Mouse (Mus musculus) midbrain, embryonic 14.5 days (tissue): ENCODE measurements at regions not wholly inside any gene's neighbourhood (a gene's known extent, or its start where the extent isn't known, plus 50 kb on each side); places are given as distances from the start of the nearest gene placed in this dataset.

ENCODE experiments used
- ATAC-seq: fragments of 200-750 bp; cut with Nextera tagmentation; 2 replicates; pipeline ENCODE4 v1.8.0; 2017; ENCODE audit warnings: moderate number of reproducible peaks, moderate library complexity; ENCODE audit not compliant: low FRiP score, low TSS enrichment
- DNase-seq: peaks from one replicate; pipeline ENCODE4 v3.0.0-alpha.2; 2015
- H3K27ac ChIP-seq: fragments of 300-500 bp; sonication (generic); replicated peaks from 2 replicates; pipeline ENCODE4 v1.5.1; 2014; ENCODE audit warnings: mild to moderate bottlenecking, low read depth, low read length, moderate library complexity
- H3K27me3 ChIP-seq: fragments of 300-500 bp; sonication (generic); 2 replicates; pipeline ENCODE4 v1.6.1; 2014; ENCODE audit warnings: low read length, control low read depth, mixed read lengths; ENCODE audit not compliant: control insufficient read depth, insufficient read depth
- H3K36me3 ChIP-seq: fragments of 300-500 bp; sonication (generic); 2 replicates; pipeline ENCODE4 v1.6.1; 2014; ENCODE audit warnings: low read length, control low read depth; ENCODE audit not compliant: control insufficient read depth, insufficient read depth
- H3K4me1 ChIP-seq: fragments of 300-500 bp; sonication (generic); 2 replicates; pipeline ENCODE4 v1.6.1; 2014; ENCODE audit warnings: mild to moderate bottlenecking, antibody characterized with exemption, low read length, control low read depth; ENCODE audit not compliant: control insufficient read depth, insufficient read depth
- H3K4me2 ChIP-seq: fragments of 300-500 bp; sonication (generic); 2 replicates; pipeline ENCODE4 v1.6.1; 2014; ENCODE audit warnings: mild to moderate bottlenecking, low read length, moderate library complexity
- H3K4me3 ChIP-seq: fragments of 300-500 bp; sonication (generic); replicated peaks from 2 replicates; pipeline ENCODE4 v1.5.1; 2014; ENCODE audit warnings: low read depth, low read length
- H3K9ac ChIP-seq: fragments of 300-500 bp; sonication (generic); replicated peaks from 2 replicates; pipeline ENCODE4 v1.6.1; 2014; ENCODE audit warnings: mild to moderate bottlenecking, low read length, moderate library complexity
- H3K9me3 ChIP-seq: fragments of 300-500 bp; sonication (generic); 2 replicates; pipeline ENCODE4 v1.6.1; 2016; ENCODE audit warnings: low read length, control low read depth, mixed read lengths; ENCODE audit not compliant: control insufficient read depth
- WGBS: fragments of 180-500 bp; shearing (Covaris S2); extraction: QIAGEN DNeasy Blood & Tissue Kit; methylation state at CpG from one replicate; pipeline ENCODE4 v1.1.7; 2014; 5-methylcytosine and 5-hydroxymethylcytosine counted together

DNA sequence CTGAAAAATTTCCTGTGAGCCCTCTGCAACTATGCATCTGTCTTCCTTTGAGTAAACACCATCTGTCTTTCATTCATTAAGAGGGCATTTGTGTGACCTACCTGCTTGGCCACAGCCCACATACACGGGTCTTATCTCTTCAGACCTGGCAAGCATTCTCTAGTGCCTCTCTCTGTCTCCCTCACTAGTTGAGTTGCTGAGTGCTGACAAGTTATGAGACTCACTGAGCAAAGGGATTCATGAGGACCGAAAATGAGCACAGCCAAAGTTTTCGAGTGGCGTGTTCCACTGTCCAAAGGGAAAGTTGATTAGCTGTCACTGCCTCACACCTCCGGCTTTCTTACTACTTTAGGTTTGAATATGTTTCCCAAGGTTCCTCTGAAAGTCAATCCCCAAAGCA, 328.5 kb downstream of the Pmp22 start:
- no peaks in the 10 kb centered on the region; the same call in 1 of the 2 replicates for H3K27me3 ChIP-seq
- H3K4me1 ChIP-seq: peaks cover 11% of the 10 kb centered on the region
- DNase-seq (no peak), ATAC-seq (no peak)
- 88% methylated on average over 5 of the region's 5 CpGs for WGBS
- no peak overlapping the region for H3K9ac ChIP-seq
- no peak overlapping the region for H3K4me2 ChIP-seq
- peaks cover 1% of the 10 kb centered on the region; the same call in 1 of the 2 replicates for H3K9me3 ChIP-seq
- no peak overlapping the region for H3K27ac ChIP-seq
- H3K36me3 ChIP-seq: no peaks in the 10 kb centered on the region
- no peak overlapping the region for H3K4me3 ChIP-seq

DNA sequence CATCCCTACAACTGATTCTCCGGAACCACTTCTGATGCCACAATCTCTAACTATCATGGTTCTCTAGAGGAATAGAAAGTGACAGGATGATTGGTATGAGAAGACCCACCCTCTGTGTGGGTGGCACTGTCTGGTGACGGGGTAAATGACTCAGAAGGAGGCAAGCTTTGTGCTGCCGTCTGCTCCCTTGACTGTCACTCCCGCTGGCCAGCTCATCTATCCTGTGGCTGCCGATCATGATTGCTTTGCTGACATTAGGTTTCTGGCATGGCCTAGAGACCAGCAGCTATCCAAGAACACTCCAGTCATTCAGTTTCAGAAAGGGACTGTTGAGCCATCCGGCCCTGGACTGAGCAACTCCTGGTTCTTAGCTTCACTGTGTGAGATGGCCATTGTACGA, 331.4 kb downstream of the Pmp22 start:
- Histone ChIP-seq H3K4me1 (peaks cover 4% of the 10 kb centered on the region), H3K4me2 (no peak overlapping the region), H3K9me3 (no peaks in the 10 kb centered on the region), H3K4me3 (no peak overlapping the region), H3K36me3 (no peaks in the 10 kb centered on the region), H3K27ac (no peak overlapping the region), H3K9ac (no peak overlapping the region), H3K27me3 (no peaks in the 10 kb centered on the region)
- ATAC-seq: no peak
- no peak for DNase-seq
- 79% methylated on average over 7 of the region's 7 CpGs for WGBS

DNA sequence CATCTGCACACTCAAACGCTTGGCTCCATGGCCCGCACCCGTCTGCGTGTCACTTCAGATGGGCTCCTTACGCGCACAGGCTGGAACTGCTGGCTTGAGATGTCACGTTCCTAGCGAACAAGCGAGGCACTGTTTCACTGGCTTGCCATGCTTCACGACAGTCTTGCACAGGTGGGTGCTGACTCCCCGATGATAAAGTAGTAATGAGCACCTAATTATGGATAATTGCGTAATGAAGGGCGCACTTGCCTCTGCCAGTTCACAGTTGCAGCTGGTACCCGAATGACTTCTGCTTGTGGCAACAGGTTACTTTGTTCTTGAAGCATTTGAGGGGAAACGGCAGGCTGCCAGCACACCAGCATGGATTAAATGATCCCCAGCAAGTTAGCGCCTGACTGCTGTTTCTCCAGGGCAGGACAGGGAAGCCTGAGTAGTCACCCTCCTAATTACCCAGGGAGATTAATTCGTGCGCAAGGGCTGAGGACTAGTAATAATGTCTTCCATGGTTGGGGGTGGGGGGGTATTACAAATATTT, 335.1 kb downstream of the Pmp22 start:
- no peaks in the 10 kb centered on the region for H3K27me3 ChIP-seq
- no peaks in the 10 kb centered on the region for H3K4me1 ChIP-seq
- no peak for ATAC-seq
- H3K9ac ChIP-seq: no peak overlapping the region
- 63% methylated on average over 18 of the region's 18 CpGs for WGBS
- H3K4me2 ChIP-seq: no peak overlapping the region
- H3K36me3 ChIP-seq: no peaks in the 10 kb centered on the region
- DNase-seq: peak; percentile 33
- no peaks in the 10 kb centered on the region for H3K9me3 ChIP-seq
- no peak overlapping the region for H3K4me3 ChIP-seq
- H3K27ac ChIP-seq: no peak overlapping the region

DNA sequence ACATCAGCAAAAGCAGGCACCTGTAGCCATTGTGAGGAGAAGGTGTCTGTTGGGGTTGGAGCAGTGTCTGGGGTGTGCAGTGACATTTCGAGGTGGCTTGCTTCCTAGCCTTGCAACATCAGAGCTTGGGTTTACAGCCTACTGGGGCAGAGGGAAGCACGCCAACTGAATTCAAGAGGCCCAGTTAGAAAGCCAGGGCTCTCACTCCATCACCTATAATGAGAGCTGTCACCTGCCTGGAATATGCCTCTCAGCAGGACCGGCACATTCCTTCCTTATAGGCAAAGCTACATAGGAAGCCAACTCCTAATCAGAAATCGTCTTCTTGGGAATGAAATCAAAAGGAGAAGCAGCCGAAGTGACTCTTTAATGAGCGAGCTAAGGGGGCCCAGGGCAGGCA, 337.2 kb downstream of the Pmp22 start:
- DNase-seq (no peak), ATAC-seq (no peak)
- Histone ChIP-seq H3K9ac (no peak overlapping the region), H3K9me3 (no peaks in the 10 kb centered on the region), H3K27ac (no peak overlapping the region), H3K4me1 (no peaks in the 10 kb centered on the region), H3K4me2 (no peak overlapping the region), H3K36me3 (no peaks in the 10 kb centered on the region), H3K27me3 (no peaks in the 10 kb centered on the region), H3K4me3 (no peak overlapping the region)
- 74% methylated on average over 6 of the region's 6 CpGs for WGBS

DNA sequence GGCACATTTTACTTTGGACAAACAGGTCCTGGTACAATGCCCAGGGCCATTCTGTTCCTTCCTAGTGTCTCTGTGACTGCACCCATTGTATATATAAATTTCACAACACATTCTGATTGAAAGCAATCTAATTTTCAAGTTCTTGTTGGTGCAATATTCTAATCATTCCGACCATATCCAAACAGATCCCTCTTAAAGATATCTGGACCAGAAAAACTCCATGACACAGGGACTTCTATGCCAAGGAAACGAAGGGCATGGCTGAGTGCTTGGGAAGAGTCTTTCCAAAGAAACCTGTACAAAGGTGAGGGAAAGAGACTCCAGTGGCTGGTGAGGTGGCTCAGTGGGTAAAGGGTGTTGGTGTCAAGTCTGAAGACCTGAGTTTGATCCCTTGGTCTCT, 337.8 kb downstream of the Pmp22 start:
- Histone ChIP-seq H3K9me3 (no peaks in the 10 kb centered on the region), H3K27ac (no peak overlapping the region), H3K4me1 (no peaks in the 10 kb centered on the region), H3K4me3 (no peak overlapping the region), H3K9ac (no peak overlapping the region), H3K36me3 (no peaks in the 10 kb centered on the region), H3K27me3 (no peaks in the 10 kb centered on the region), H3K4me2 (no peak overlapping the region)
- ATAC-seq (no peak), DNase-seq (no peak)
- 92% methylated on average over 2 of the region's 2 CpGs for WGBS

DNA sequence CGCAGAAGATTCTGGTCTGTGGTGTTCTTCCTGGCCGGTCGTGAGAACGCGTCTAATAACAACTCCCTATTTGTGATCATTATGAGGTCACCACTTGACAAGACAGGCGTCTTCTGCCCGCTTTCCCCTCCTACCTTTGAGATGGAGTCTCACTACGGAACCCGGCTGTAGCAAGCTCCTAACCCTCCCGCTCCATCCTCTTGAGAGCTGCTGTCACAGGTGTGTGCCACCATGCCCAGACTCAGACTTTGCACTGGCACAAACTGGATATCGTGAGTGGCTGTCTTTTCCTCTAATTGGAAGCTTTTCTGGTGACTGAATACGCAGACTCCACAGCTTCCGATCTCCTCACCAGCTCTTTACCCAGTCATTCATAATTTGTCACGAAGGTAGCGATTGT, 346.0 kb downstream of the Pmp22 start:
- no peak overlapping the region for H3K27ac ChIP-seq
- H3K4me1 ChIP-seq: no peaks in the 10 kb centered on the region
- WGBS: 95% methylated on average over 14 of the region's 15 CpGs
- no peak overlapping the region for H3K4me2 ChIP-seq
- no peaks in the 10 kb centered on the region for H3K27me3 ChIP-seq
- H3K9ac ChIP-seq: no peak overlapping the region
- no peak overlapping the region for H3K4me3 ChIP-seq
- no peaks in the 10 kb centered on the region for H3K9me3 ChIP-seq
- ATAC-seq: no peak
- H3K36me3 ChIP-seq: no peaks in the 10 kb centered on the region
- DNase-seq: no peak

DNA sequence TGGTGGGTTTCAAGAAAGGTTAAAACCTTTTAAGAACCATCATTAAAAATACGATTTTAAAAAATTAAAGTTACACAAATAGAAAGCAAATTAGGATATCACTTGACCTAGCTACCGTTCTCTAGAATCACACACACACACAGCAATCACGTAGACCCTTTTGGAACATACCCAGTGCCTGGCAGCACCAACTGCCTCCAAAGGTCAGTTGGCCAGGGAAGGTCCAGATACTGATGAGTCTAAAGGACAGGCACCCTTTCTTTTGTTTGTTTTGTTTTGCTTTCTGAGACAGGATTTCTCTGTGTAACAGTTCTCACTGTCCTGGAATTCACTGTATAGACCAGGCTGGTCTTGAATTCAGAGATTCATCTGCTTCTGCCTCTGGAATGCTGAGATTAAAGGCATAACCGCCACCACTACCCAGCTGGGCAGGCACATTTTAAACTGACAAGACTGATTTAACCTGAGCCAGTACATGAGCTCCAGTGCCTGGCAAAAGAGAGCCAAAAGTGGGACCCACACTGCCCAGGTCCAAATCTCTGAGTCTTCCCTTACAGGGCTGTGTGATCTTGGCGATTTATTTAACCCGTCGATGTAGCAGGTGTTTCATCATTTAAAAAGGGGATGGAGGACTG, 353.0 kb downstream of the Pmp22 start:
- Histone ChIP-seq H3K9me3 (no peaks in the 10 kb centered on the region), H3K4me2 (no peak overlapping the region), H3K36me3 (no peaks in the 10 kb centered on the region), H3K4me1 (peaks cover 6% of the 10 kb centered on the region; the same call in 1 of the 2 replicates), H3K9ac (no peak overlapping the region), H3K27me3 (no peaks in the 10 kb centered on the region), H3K4me3 (no peak overlapping the region), H3K27ac (no peak overlapping the region)
- ATAC-seq: no peak
- WGBS: 75% methylated on average over 7 of the region's 7 CpGs
- DNase-seq: no peak

DNA sequence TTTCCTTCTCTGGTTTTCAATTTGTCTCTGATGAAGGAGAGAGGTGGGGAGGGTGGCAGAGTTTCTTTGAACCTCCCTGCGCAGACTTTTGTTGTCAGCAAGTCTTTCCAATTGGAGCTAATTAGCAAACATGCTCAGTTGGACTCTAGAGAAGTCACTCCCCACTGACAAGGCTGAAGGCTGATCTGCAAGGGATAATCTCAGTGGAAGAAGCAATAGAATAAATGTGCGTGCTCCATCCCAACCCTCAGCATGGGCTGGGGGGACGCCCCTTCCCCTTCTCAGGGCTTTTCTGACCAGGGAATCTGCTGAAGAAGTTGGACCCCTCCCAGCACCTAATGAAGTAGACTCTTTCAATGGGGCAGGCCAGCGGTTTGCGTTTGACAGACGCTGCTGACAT, 353.8 kb downstream of the Pmp22 start:
- DNase-seq (peak; percentile 26), ATAC-seq (no peak)
- H3K4me3 ChIP-seq: no peak overlapping the region
- no peak overlapping the region for H3K4me2 ChIP-seq
- no peaks in the 10 kb centered on the region for H3K9me3 ChIP-seq
- H3K9ac ChIP-seq: no peak overlapping the region
- 14% methylated on average over 6 of the region's 6 CpGs for WGBS
- no peak overlapping the region for H3K27ac ChIP-seq
- H3K36me3 ChIP-seq: no peaks in the 10 kb centered on the region
- H3K27me3 ChIP-seq: no peaks in the 10 kb centered on the region
- peaks cover 6% of the 10 kb centered on the region; the same call in 1 of the 2 replicates for H3K4me1 ChIP-seq

DNA sequence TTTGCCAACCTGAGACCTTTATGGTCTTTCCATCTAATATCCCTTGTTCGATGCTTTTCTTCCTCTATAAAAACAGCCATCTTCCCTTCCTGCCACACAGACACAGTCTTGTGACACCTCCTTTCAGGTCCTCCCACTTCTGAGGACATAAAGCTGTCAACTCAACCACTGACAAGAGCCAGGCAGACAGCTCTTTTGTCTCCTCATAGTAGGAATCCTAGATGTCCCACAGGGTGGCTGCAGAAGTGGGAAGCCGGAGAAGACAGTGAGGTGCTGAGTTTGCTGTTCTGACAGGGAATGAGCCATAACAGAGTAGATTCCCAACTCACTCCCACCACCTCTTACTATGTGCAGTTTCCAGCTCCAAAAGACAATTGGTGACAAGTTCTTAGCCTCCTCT, 358.4 kb downstream of the Pmp22 start:
- H3K27me3 ChIP-seq: no peaks in the 10 kb centered on the region
- ATAC-seq (no peak), DNase-seq (no peak)
- no peaks in the 10 kb centered on the region for H3K36me3 ChIP-seq
- no peak overlapping the region for H3K27ac ChIP-seq
- H3K4me3 ChIP-seq: no peak overlapping the region
- H3K9ac ChIP-seq: no peak overlapping the region
- peaks cover 6% of the 10 kb centered on the region; the same call in 1 of the 2 replicates for H3K4me1 ChIP-seq
- no peaks in the 10 kb centered on the region for H3K9me3 ChIP-seq
- no peak overlapping the region for H3K4me2 ChIP-seq
- 18% methylated on average over 2 of the region's 2 CpGs for WGBS
